Mouse (Mus musculus): Measurements from ENCODE around the gene Foxj3.

- TF ChIP-seq CTCF (IDR thresholded peaks at IDR 0.05; ENCODE audit: extremely low read depth, insufficient read length, insufficient replicate concordance, low read depth, low read length) (no peak), POLR2A (IDR thresholded peaks at IDR 0.05; ENCODE audit: low read depth, low read length) (no peak)
Measured at GRCm38 (mm10) chr4:119635686-119636085, 98.9 kb downstream of the Foxj3 start.

All from small intestine, adult 2 months (tissue).